ENCODE assay signal across 21 mouse cellular contexts in the genomic region with DNA sequence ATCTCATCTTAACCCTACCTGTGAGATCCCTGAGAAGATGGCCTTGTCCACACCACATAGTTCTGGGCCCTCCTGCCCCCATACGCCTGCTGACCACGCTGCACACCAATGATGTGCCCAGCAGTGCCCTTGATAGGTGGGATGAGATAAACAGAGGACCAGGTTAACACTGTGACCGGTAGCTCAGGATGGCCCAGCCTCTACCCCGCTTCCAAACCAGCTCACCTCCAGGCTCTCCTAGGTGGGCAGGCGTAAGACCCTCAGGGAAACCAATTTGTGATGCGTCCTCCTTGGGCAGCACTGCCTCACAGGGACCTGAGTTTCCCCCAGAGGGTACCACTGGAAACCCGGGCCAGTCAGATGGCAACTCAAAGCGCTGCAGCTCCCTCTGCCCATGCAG. TPM values are rescaled to one million over a fixed set of nuclear protein-coding genes. Genes with fewer than 3 reads are reported as not detected.
A peak's percentile ranks its signal among the peaks of the same experiment; 100 is the strongest.
DNase-seq lines count a peak whose midpoint lies in the region; ATAC-seq and TF ChIP-seq lines count a peak whose summit lies in the region.
"Had no signal": no experiment of that assay in that cellular context is flagged by ENCODE, and none has a peak within 500 bp of the region (broad histone marks: within the 10 kb centered on the region; RNA-seq: fewer than 3 reads in every experiment).

No protein-coding gene starts in this region.

- no peak overlapping the region for H3K4me3 ChIP-seq in gastrocnemius, adult 2 months
- no peak overlapping the region for H3K4me3 ChIP-seq in intestine, embryonic 16.5 days (ENCODE audit: low read length)
- no peak overlapping the region for H3K4me3 ChIP-seq in intestine, embryonic 15.5 days (replicated peaks)
- H3K4me3 ChIP-seq in testis, adult 2 months (ENCODE audit: control insufficient read depth, low read depth, low read length) = peak overlapping the region; percentile 72
- H3K4me3 ChIP-seq: forebrain, embryonic 10.5 days; forebrain, embryonic 15.5 days; heart, embryonic 13.5 days; hindbrain, embryonic 10.5 days; hindbrain, embryonic 13.5 days had no signal

- peaks cover 22% of the 10 kb centered on the region for H3K4me1 ChIP-seq in intestine, embryonic 16.5 days (ENCODE audit: control insufficient read depth, insufficient read depth, low read length)
- H3K4me1 ChIP-seq in intestine, embryonic 15.5 days (replicated peaks) = peaks cover 28% of the 10 kb centered on the region
- peaks cover 22% of the 10 kb centered on the region for H3K4me1 ChIP-seq in testis, adult 2 months (ENCODE audit: control insufficient read depth, insufficient read depth, low read length)

- intact Hi-C loops in gastrocnemius, adult 2 months (cut with DNase I) = loop anchor here (5.0 kb wide), 1 partner anchor 33 kb away; a partner anchor contains a TSS
- intact Hi-C loops in gastrocnemius, postnatal 36 days (cut with DNase I) = loop anchor here (5.0 kb wide), 1 partner anchor 33 kb away; a partner anchor contains a TSS

- DNase-seq in gastrocnemius, adult 2 months = peak; percentile 12
- DNase-seq in gastrocnemius, postnatal 36 days = no peak
- no peak for DNase-seq in testis, postnatal 14 days (ENCODE audit: low spot score)
- DNase-seq: adrenal gland, adult 2 months; adrenal gland, postnatal 14 days; cerebellum, adult 11 months; cerebellum, adult 9-11 months; gastrocnemius, postnatal 10 days; heart, adult 18-20 months had no signal

- TF ChIP-seq CTCF in gastrocnemius, adult 2 months (IDR thresholded peaks at IDR 0.05) = no peak
- no peak for TF ChIP-seq CTCF in testis, adult 2 months (IDR thresholded peaks at IDR 0.05; ENCODE audit: control insufficient read depth, insufficient read depth, insufficient replicate concordance, low read depth, low read length)

- H3K4me2 ChIP-seq in intestine, embryonic 16.5 days (ENCODE audit: low read depth, low read length) = no peak overlapping the region
- no peak overlapping the region for H3K4me2 ChIP-seq in intestine, embryonic 15.5 days (replicated peaks)
- H3K4me2 ChIP-seq: forebrain, embryonic 15.5 days; heart, embryonic 13.5 days; hindbrain, embryonic 13.5 days had no signal

- 96% methylated on average over 8 of the region's 8 CpGs for WGBS in intestine, embryonic 16.5 days
- 95% methylated on average over 8 of the region's 8 CpGs for WGBS in intestine, embryonic 15.5 days

- peaks cover 30% of the 10 kb centered on the region for H3K36me3 ChIP-seq in intestine, embryonic 16.5 days (ENCODE audit: control insufficient read depth, insufficient read depth, low read length)
- H3K36me3 ChIP-seq in intestine, embryonic 15.5 days = peaks cover 58% of the 10 kb centered on the region
- H3K36me3 ChIP-seq in testis, adult 2 months (ENCODE audit: control insufficient read depth, insufficient read depth, low read length) = peaks cover 6% of the 10 kb centered on the region

- H3K9ac ChIP-seq in intestine, embryonic 16.5 days (ENCODE audit: low read depth, low read length) = 0 out of 2 replicates have a peak overlapping the region, but pooled peaks have one; percentile 11
- H3K9ac ChIP-seq in intestine, embryonic 15.5 days = no peak overlapping the region
- H3K9ac ChIP-seq: forebrain, embryonic 15.5 days; hindbrain, embryonic 13.5 days had no signal

- H3K27ac ChIP-seq in gastrocnemius, adult 2 months = no peak overlapping the region
- H3K27ac ChIP-seq in intestine, embryonic 16.5 days (ENCODE audit: low read length) = no peak overlapping the region
- no peak overlapping the region for H3K27ac ChIP-seq in intestine, embryonic 15.5 days
- no peak overlapping the region for H3K27ac ChIP-seq in testis, adult 2 months (ENCODE audit: control insufficient read depth, insufficient read depth, low read depth, low read length)
- H3K27ac ChIP-seq: forebrain, embryonic 10.5 days; forebrain, embryonic 15.5 days; heart, embryonic 13.5 days; hindbrain, embryonic 10.5 days; hindbrain, embryonic 13.5 days had no signal

- H3K27me3 ChIP-seq in intestine, embryonic 16.5 days (replicated peaks; ENCODE audit: control insufficient read depth, insufficient read depth, low read length) = no peaks in the 10 kb centered on the region
- H3K27me3 ChIP-seq in intestine, embryonic 15.5 days (replicated peaks) = no peaks in the 10 kb centered on the region
- no peaks in the 10 kb centered on the region for H3K27me3 ChIP-seq in testis, adult 2 months (ENCODE audit: control insufficient read depth, insufficient read depth, low read length)
- H3K27me3 ChIP-seq: forebrain, embryonic 15.5 days; heart, embryonic 13.5 days; hindbrain, embryonic 13.5 days had no signal

- TF ChIP-seq POLR2A in testis, adult 2 months (IDR thresholded peaks at IDR 0.05; ENCODE audit: control insufficient read depth, low read depth, low read length) = no peak

- no peaks in the 10 kb centered on the region for H3K9me3 ChIP-seq in intestine, embryonic 16.5 days (ENCODE audit: control insufficient read depth, low read length)
- H3K9me3 ChIP-seq in intestine, embryonic 15.5 days = no peaks in the 10 kb centered on the region
- H3K9me3 ChIP-seq: forebrain, embryonic 10.5 days; forebrain, embryonic 15.5 days; heart, embryonic 13.5 days; hindbrain, embryonic 10.5 days; hindbrain, embryonic 13.5 days had no signal

- no peak for ATAC-seq in intestine, embryonic 16.5 days
- no peak for ATAC-seq in intestine, embryonic 15.5 days
- ATAC-seq: CD4-positive, CD25-positive, alpha-beta regulatory T cell, adult 4 months; forebrain, embryonic 15.5 days; hindbrain, embryonic 16.5 days; intestine, postnatal 0 days had no signal

RNA-seq across cellular contexts. Expression of a gene that starts 5.2 kb away (rescaled TPM):
- total RNA-seq in gastrocnemius, adult 2 months (2021) = 10 to 100 TPM; 53.6 to 56.3 TPM
- total RNA-seq in gastrocnemius, postnatal 36 days (2021) = 10 to 100 TPM; 42.7 to 46.4 TPM
- polyA plus RNA-seq in intestine, embryonic 16.5 days (2015; fragmentation: Nextera tagmentation; extraction: Ambion mirVana) = 7.7 and 7.9 TPM in 2 replicates
- polyA plus RNA-seq in intestine, embryonic 15.5 days (2015; fragmentation: Nextera tagmentation; extraction: Ambion mirVana) = 9.6 and 10.4 TPM in 2 replicates
- 17.0 and 17.4 TPM in 2 replicates for polyA plus RNA-seq in testis, adult 2 months (2012; rRNA removed)

RNA-seq across cellular contexts. Expression of a gene that starts 28.6 kb away (rescaled TPM):
- total RNA-seq in gastrocnemius, adult 2 months (2021) = 1 to 10 TPM in 1 of 2 experiments, under 1 TPM in 1; 0.92 to 2.2 TPM
- total RNA-seq in gastrocnemius, postnatal 36 days (2021) = 1 to 10 TPM; 1.9 to 3.1 TPM
- 11.3 and 12.3 TPM in 2 replicates for polyA plus RNA-seq in intestine, embryonic 16.5 days (2015; fragmentation: Nextera tagmentation; extraction: Ambion mirVana)
- 10.8 and 12.5 TPM in 2 replicates for polyA plus RNA-seq in intestine, embryonic 15.5 days (2015; fragmentation: Nextera tagmentation; extraction: Ambion mirVana)
- polyA plus RNA-seq in testis, adult 2 months (2012; rRNA removed) = 4.6 and 4.8 TPM in 2 replicates

RNA-seq across cellular contexts. Expression of a gene that starts 32.6 kb away (rescaled TPM):
- total RNA-seq in gastrocnemius, adult 2 months (2021) = under 1 TPM; 0.81 to 0.82 TPM
- under 1 TPM; 0.41 to 0.96 TPM for total RNA-seq in gastrocnemius, postnatal 36 days (2021)
- 0.83 and 1.6 TPM in 2 replicates for polyA plus RNA-seq in intestine, embryonic 16.5 days (2015; fragmentation: Nextera tagmentation; extraction: Ambion mirVana)
- polyA plus RNA-seq in intestine, embryonic 15.5 days (2015; fragmentation: Nextera tagmentation; extraction: Ambion mirVana) = 0.96 and 1.1 TPM in 2 replicates
- polyA plus RNA-seq in testis, adult 2 months (2012; rRNA removed) = 9.4 and 10.8 TPM in 2 replicates
- total RNA-seq: common myeloid progenitor, adult 5-6 weeks had no signal
- polyA plus RNA-seq: CD4-positive, CD25-positive, alpha-beta regulatory T cell, adult 4 months had no signal

RNA-seq across cellular contexts. Expression of a gene that starts 34.5 kb away (rescaled TPM):
- total RNA-seq in gastrocnemius, adult 2 months (2021) = 10 to 100 TPM; 49.0 to 59.5 TPM
- total RNA-seq in gastrocnemius, postnatal 36 days (2021) = 10 to 100 TPM; 39.3 to 50.3 TPM
- 92.2 and 94.6 TPM in 2 replicates for polyA plus RNA-seq in intestine, embryonic 16.5 days (2015; fragmentation: Nextera tagmentation; extraction: Ambion mirVana)
- polyA plus RNA-seq in intestine, embryonic 15.5 days (2015; fragmentation: Nextera tagmentation; extraction: Ambion mirVana) = 88.3 and 89.0 TPM in 2 replicates
- polyA plus RNA-seq in testis, adult 2 months (2012; rRNA removed) = 18.4 and 19.5 TPM in 2 replicates

RNA-seq across cellular contexts. Expression of a gene that starts 52.3 kb away (rescaled TPM):
- total RNA-seq in gastrocnemius, adult 2 months (2021) = 1 to 10 TPM; 5.2 to 6.9 TPM
- 1 to 10 TPM; 6.3 to 7.6 TPM for total RNA-seq in gastrocnemius, postnatal 36 days (2021)
- polyA plus RNA-seq in intestine, embryonic 16.5 days (2015; fragmentation: Nextera tagmentation; extraction: Ambion mirVana) = 20.4 and 23.6 TPM in 2 replicates
- polyA plus RNA-seq in intestine, embryonic 15.5 days (2015; fragmentation: Nextera tagmentation; extraction: Ambion mirVana) = 18.6 and 19.0 TPM in 2 replicates
- polyA plus RNA-seq in testis, adult 2 months (2012; rRNA removed) = 478 and 581 TPM in 2 replicates
